ENCODE assay signal across 7 mouse cellular contexts in genomic region chr7:127026161-127026600, GRCm38 (mm10). TPM values are rescaled to one million over a fixed set of nuclear protein-coding genes. Genes with fewer than 3 reads are reported as not detected.
DNase-seq lines count a peak whose midpoint lies in the region; ATAC-seq and TF ChIP-seq lines count a peak whose summit lies in the region.

No protein-coding gene starts in this region.

- TF ChIP-seq RAD21 in MEL (IDR thresholded peaks at IDR 0.05; ENCODE audit: low read depth, low read length) = no peak

- peak; percentile 85 for DNase-seq in MEL (ENCODE audit: low read depth, low spot score)
- peak; percentile 51 to 62 for DNase-seq in adrenal gland, postnatal 4 days (ENCODE audit: low spot score in 2 of 2)
- peak; percentile 60 to 78 for DNase-seq in heart, postnatal 36 days
- DNase-seq in left cerebral cortex, postnatal 25 days (ENCODE audit: low spot score in 2 of 2) = peak; percentile 33 to 52
- DNase-seq in spleen, postnatal 4 days (ENCODE audit: low spot score in 2 of 2) = peak; percentile 75 to 88

- no peaks in the 10 kb centered on the region for H3K9me3 ChIP-seq in MEL (replicated peaks; ENCODE audit: insufficient read depth, low read length)

- H3K4me1 ChIP-seq in MEL (ENCODE audit: control insufficient read depth in 1 of 2, insufficient read depth in 2 of 2, low read length in 2 of 2) = peaks cover 22 to 44% of the 10 kb centered on the region in 2 experiments
- peaks cover 8% of the 10 kb centered on the region for H3K4me1 ChIP-seq in embryonic fibroblast, embryonic 13.5 days (ENCODE audit: control insufficient read depth, insufficient read depth, low read length)

- peak overlapping the region; percentile 59 to 86; a peak in 3 of 4 replicates for H3K4me3 ChIP-seq in MEL (ENCODE audit: control insufficient read depth in 1 of 2, insufficient read depth in 1 of 2, low read depth in 2 of 2, low read length in 2 of 2)
- peak overlapping the region; percentile 73 for H3K4me3 ChIP-seq in embryonic fibroblast, embryonic 13.5 days (ENCODE audit: insufficient read depth, low read length)

- H3K36me3 ChIP-seq in MEL (ENCODE audit: control insufficient read depth in 1 of 2, insufficient read depth in 2 of 2, low read length in 2 of 2) = peaks cover 15 to 46% of the 10 kb centered on the region in 2 experiments

- no peak; a peak in 1 of 4 replicates for TF ChIP-seq EP300 in MEL (IDR thresholded peaks at IDR 0.05; ENCODE audit: low read depth in 1 of 2, low read length in 2 of 2)

- intact Hi-C loops in heart, postnatal 36 days (cut with DNase I) = loop anchor here (5.0 to 10.0 kb wide), 2 partner anchors 129 to 449 kb away; partner anchors contain the start of gene Fbrs
- intact Hi-C loops in left cerebral cortex, postnatal 25 days (cut with DNase I) = loop anchor here (2.0 to 5.0 kb wide), 2 partner anchors 141 to 204 kb away; partner anchors contain the start of gene Taok2

- peak overlapping the region; percentile 93 for H3K27ac ChIP-seq in MEL (ENCODE audit: control insufficient read depth, low read depth, low read length)
- H3K27ac ChIP-seq in embryonic fibroblast, embryonic 13.5 days (ENCODE audit: insufficient read depth, low read length) = peak overlapping the region; percentile 94

- H3K79me2 ChIP-seq in MEL (ENCODE audit: control insufficient read depth, insufficient read depth, low read length, poor library complexity) = peaks cover 41% of the 10 kb centered on the region

- TF ChIP-seq CTCF in MEL (IDR thresholded peaks at IDR 0.05 in 2 of 3, conservative IDR thresholded peaks at IDR 0.05 in 1 of 3; ENCODE audit: control insufficient read depth in 1 of 3, insufficient read depth in 1 of 3, low read depth in 2 of 3, low read length in 3 of 3, poor library complexity in 1 of 3, severe bottlenecking in 1 of 3) = no peak
- no peak for TF ChIP-seq CTCF in embryonic fibroblast, embryonic 13.5 days (IDR thresholded peaks at IDR 0.05; ENCODE audit: borderline replicate concordance, insufficient read depth, low read length)

- H3K9ac ChIP-seq in MEL (ENCODE audit: control insufficient read depth, low read depth, low read length, poor library complexity, severe bottlenecking) = peak overlapping the region; percentile 97

- peak; percentile 42 to 66; a peak in 3 of 4 replicates for TF ChIP-seq POLR2A in MEL (IDR thresholded peaks at IDR 0.05; ENCODE audit: control insufficient read depth in 1 of 2, insufficient read depth in 1 of 2, low read depth in 1 of 2, low read length in 2 of 2, poor library complexity in 1 of 2)
- 0 out of 2 replicates have a peak, but pooled peaks have one; percentile 46 for TF ChIP-seq POLR2A in embryonic fibroblast, embryonic 13.5 days (IDR thresholded peaks at IDR 0.05; ENCODE audit: low read depth, low read length)

- ATAC-seq in megakaryocyte-erythroid progenitor cell, adult 5-6 weeks (replicated peaks; ENCODE audit: low FRiP score, low TSS enrichment, poor library complexity, severe bottlenecking) = 0 out of 2 replicates have a peak, but pooled peaks have one; percentile 14

- no peaks in the 10 kb centered on the region for H3K27me3 ChIP-seq in MEL (ENCODE audit: control insufficient read depth in 1 of 2, insufficient read depth in 2 of 2, low read length in 2 of 2)

TF ChIP-seq in MEL, 35 proteins besides CTCF, POLR2A, EP300 and RAD21:
- no peak for TF ChIP-seq GATA1 (IDR thresholded peaks at IDR 0.05; ENCODE audit: low read depth, low read length)
- TF ChIP-seq TAL1 (IDR thresholded peaks at IDR 0.05; ENCODE audit: low read length) = no peak
- TF ChIP-seq POLR2AphosphoS2 (IDR thresholded peaks at IDR 0.05; ENCODE audit: low read length) = no peak; the same call in 1 of the 2 replicates
- TF ChIP-seq ZNF384 (IDR thresholded peaks at IDR 0.05; ENCODE audit: low read depth, low read length) = no peak
- TF ChIP-seq SIN3A (IDR thresholded peaks at IDR 0.05; ENCODE audit: low read length) = peak; percentile 19; the same call in 1 of the 2 replicates
- TF ChIP-seq HCFC1 (IDR thresholded peaks at IDR 0.05; ENCODE audit: low read depth, low read length) = peak; percentile 49; the same call in 1 of the 2 replicates
- peak; percentile 84; the same call in 1 of the 2 replicates for TF ChIP-seq UBTF (IDR thresholded peaks at IDR 0.05; ENCODE audit: borderline replicate concordance, insufficient read depth, low read depth, low read length)
- TF ChIP-seq TBP (IDR thresholded peaks at IDR 0.05; ENCODE audit: low read depth, low read length) = 0 out of 2 replicates have a peak, but pooled peaks have one; percentile 53
- TF ChIP-seq TCF12 (IDR thresholded peaks at IDR 0.05; ENCODE audit: low read depth, low read length) = peak; percentile 36
- peak; percentile 5; the same call in 1 of the 2 replicates for TF ChIP-seq MXI1 (IDR thresholded peaks at IDR 0.05; ENCODE audit: low read depth, low read length)
- peak; percentile 70; the same call in 1 of the 2 replicates for TF ChIP-seq E2F4 (IDR thresholded peaks at IDR 0.05; ENCODE audit: borderline replicate concordance, low read depth, low read length)
- peak; percentile 48; the same call in 1 of the 2 replicates for TF ChIP-seq ZMIZ1 (IDR thresholded peaks at IDR 0.05; ENCODE audit: low read depth, low read length)
- peak; percentile 52 for TF ChIP-seq NELFE (IDR thresholded peaks at IDR 0.05; ENCODE audit: low read depth, low read length)

RNA-seq across cellular contexts. Expression of gene Maz, which starts 0.7 kb away (rescaled TPM):
- 231 and 234 TPM in 2 replicates for total RNA-seq in MEL (2012; rRNA removed)
- polyA plus RNA-seq in MEL (2012; ENCODE audit: insufficient read depth in 1 of 2, insufficient read length in 2 of 2, low read depth in 1 of 2, low replicate concordance in 2 of 2, missing spikeins in 1 of 2) = 100 to 1,000 TPM in 1 of 2 experiments, not detected in 1; 540 TPM
- 100 to 1,000 TPM; 240 to 256 TPM for total RNA-seq in adrenal gland, postnatal 4 days (2021)
- polyA plus RNA-seq in embryonic fibroblast, embryonic 13.5 days (2011; ENCODE audit: insufficient read length, low read depth, missing spikeins) = 86.9 and 127 TPM in 2 replicates
- 10 to 100 TPM; 66.5 to 71.5 TPM for total RNA-seq in heart, postnatal 36 days (2021)
- total RNA-seq in left cerebral cortex, postnatal 25 days (2021) = 100 to 1,000 TPM; 241 to 243 TPM
- 256 and 270 TPM in 2 replicates for total RNA-seq in megakaryocyte-erythroid progenitor cell, adult 5-6 weeks (2014; fragmentation: Nextera tagmentation)
- total RNA-seq in megakaryocyte-erythroid progenitor cell, adult 5-6 weeks (2017) = 54.2 and 70.0 TPM in 2 replicates

RNA-seq across cellular contexts. Expression of gene Prrt2, which starts 5.2 kb away (rescaled TPM):
- total RNA-seq in MEL (2012; rRNA removed) = 0.12 and 0.13 TPM in 2 replicates
- polyA plus RNA-seq in MEL (2012; ENCODE audit: insufficient read depth in 1 of 2, insufficient read length in 2 of 2, low read depth in 1 of 2, low replicate concordance in 2 of 2, missing spikeins in 1 of 2) = 1 to 10 TPM in 1 of 2 experiments, not detected in 1; 1.4 TPM
- 10 to 100 TPM in 1 of 2 experiments, 1 to 10 TPM in 1; 7.4 to 11.1 TPM for total RNA-seq in adrenal gland, postnatal 4 days (2021)
- 3.1 and 15.3 TPM in 2 replicates for polyA plus RNA-seq in embryonic fibroblast, embryonic 13.5 days (2011; ENCODE audit: insufficient read length, low read depth, missing spikeins)
- 1 to 10 TPM in 1 of 2 experiments, under 1 TPM in 1; 0.57 to 1.2 TPM for total RNA-seq in heart, postnatal 36 days (2021)
- 100 to 1,000 TPM; 191 to 195 TPM for total RNA-seq in left cerebral cortex, postnatal 25 days (2021)
- total RNA-seq in megakaryocyte-erythroid progenitor cell, adult 5-6 weeks (2014; fragmentation: Nextera tagmentation) = 0.74 and 2.0 TPM in 2 replicates
- 0.80 and 2.3 TPM in 2 replicates for total RNA-seq in megakaryocyte-erythroid progenitor cell, adult 5-6 weeks (2017)

RNA-seq across cellular contexts. Expression of gene Gm42742, which starts 5.3 kb away (rescaled TPM):
- total RNA-seq in MEL (2012; rRNA removed) = 13.8 and 20.5 TPM in 2 replicates
- 10 to 100 TPM in 1 of 2 experiments, not detected in 1; 27.2 TPM for polyA plus RNA-seq in MEL (2012; ENCODE audit: insufficient read depth in 1 of 2, insufficient read length in 2 of 2, low read depth in 1 of 2, low replicate concordance in 2 of 2, missing spikeins in 1 of 2)
- 10 to 100 TPM; 34.8 to 36.6 TPM for total RNA-seq in adrenal gland, postnatal 4 days (2021)
- polyA plus RNA-seq in embryonic fibroblast, embryonic 13.5 days (2011; ENCODE audit: insufficient read length, low read depth, missing spikeins) = 13.5 and 15.7 TPM in 2 replicates
- 10 to 100 TPM; 25.2 to 28.6 TPM for total RNA-seq in heart, postnatal 36 days (2021)
- total RNA-seq in left cerebral cortex, postnatal 25 days (2021) = 10 to 100 TPM; 39.2 to 43.8 TPM
- 0.47 and 3.3 TPM in 2 replicates for total RNA-seq in megakaryocyte-erythroid progenitor cell, adult 5-6 weeks (2014; fragmentation: Nextera tagmentation)
- 22.6 TPM in 1 of 2 replicates, not detected in the other for total RNA-seq in megakaryocyte-erythroid progenitor cell, adult 5-6 weeks (2017)

RNA-seq across cellular contexts. Expression of gene Pagr1a, which starts 9.0 kb away (rescaled TPM):
- 55.4 and 60.2 TPM in 2 replicates for total RNA-seq in MEL (2012; rRNA removed)
- 10 to 100 TPM in 1 of 2 experiments, not detected in 1; 85.9 TPM for polyA plus RNA-seq in MEL (2012; ENCODE audit: insufficient read depth in 1 of 2, insufficient read length in 2 of 2, low read depth in 1 of 2, low replicate concordance in 2 of 2, missing spikeins in 1 of 2)
- total RNA-seq in adrenal gland, postnatal 4 days (2021) = 10 to 100 TPM; 12.4 to 15.4 TPM
- 14.0 and 14.3 TPM in 2 replicates for polyA plus RNA-seq in embryonic fibroblast, embryonic 13.5 days (2011; ENCODE audit: insufficient read length, low read depth, missing spikeins)
- 10 to 100 TPM in 1 of 2 experiments, not detected in 1; 11.8 TPM for total RNA-seq in heart, postnatal 36 days (2021)
- total RNA-seq in left cerebral cortex, postnatal 25 days (2021) = 10 to 100 TPM; 22.5 to 23.9 TPM
- total RNA-seq in megakaryocyte-erythroid progenitor cell, adult 5-6 weeks (2014; fragmentation: Nextera tagmentation) = 62.5 and 66.9 TPM in 2 replicates
- total RNA-seq in megakaryocyte-erythroid progenitor cell, adult 5-6 weeks (2017) = 24.5 TPM in 1 of 2 replicates, not detected in the other

RNA-seq across cellular contexts. Expression of gene Pagr1b, which starts 9.9 kb away (rescaled TPM):
- total RNA-seq in MEL (2012; rRNA removed) = 0.39 TPM in 1 of 2 replicates, not detected in the other
- 1 to 10 TPM in 1 of 2 experiments, not detected in 1; 4.5 TPM for polyA plus RNA-seq in MEL (2012; ENCODE audit: insufficient read depth in 1 of 2, insufficient read length in 2 of 2, low read depth in 1 of 2, low replicate concordance in 2 of 2, missing spikeins in 1 of 2)
- 1 to 10 TPM; 3.5 to 8.3 TPM for total RNA-seq in adrenal gland, postnatal 4 days (2021)
- polyA plus RNA-seq in embryonic fibroblast, embryonic 13.5 days (2011; ENCODE audit: insufficient read length, low read depth, missing spikeins) = 21.7 and 25.6 TPM in 2 replicates
- not detected for total RNA-seq in heart, postnatal 36 days (2021)
- 1 to 10 TPM in 1 of 2 experiments, under 1 TPM in 1; 0.66 to 2.3 TPM for total RNA-seq in left cerebral cortex, postnatal 25 days (2021)
- 0.66 TPM in 1 of 2 replicates, not detected in the other for total RNA-seq in megakaryocyte-erythroid progenitor cell, adult 5-6 weeks (2014; fragmentation: Nextera tagmentation)
- 4.5 and 8.7 TPM in 2 replicates for total RNA-seq in megakaryocyte-erythroid progenitor cell, adult 5-6 weeks (2017)

Comparison
In these comparisons a context has a peak if more than half of its experiments do, and no peak if none do; other contexts are left out.
1. Peak in every context shown above with its lines: DNase-seq, ATAC-seq, H3K4me3 ChIP-seq and H3K27ac ChIP-seq.
2. RNA of gene Prrt2, which starts 5.2 kb away (total RNA-seq): 191 to 195 TPM in left cerebral cortex, postnatal 25 days; 7.4 to 11.1 TPM in adrenal gland, postnatal 4 days, 0.74 to 2.3 TPM in megakaryocyte-erythroid progenitor cell, adult 5-6 weeks, 0.57 to 1.2 TPM in heart, postnatal 36 days and 0.12 to 0.13 TPM in MEL; every median in the first group is over 10 times any median in the second.